Mouse (Mus musculus) heart, adult 2 months (tissue): ENCODE data around the gene P2rx3.

Experiments
- CTCF ChIP-seq: fragments of 200-600 bp; IDR thresholded peaks from 2 replicates; pipeline ENCODE4 v1.8.1; 2022; ENCODE audit warnings: antibody characterized with exemption, mild to moderate bottlenecking, moderate library complexity
- EP300 ChIP-seq: fragments of 200-500 bp; IDR thresholded peaks from 2 replicates; pipeline ENCODE4 v1.6.1; 2011; ENCODE audit warnings: low read depth, low read length, control low read depth; ENCODE audit not compliant: insufficient read depth
- POLR2A ChIP-seq: fragments of 200-500 bp; IDR thresholded peaks from 2 replicates; pipeline ENCODE4 v1.6.1; 2011; ENCODE audit warnings: mild to moderate bottlenecking, low read depth, low read length, control low read depth; ENCODE audit not compliant: insufficient read depth

DNA sequence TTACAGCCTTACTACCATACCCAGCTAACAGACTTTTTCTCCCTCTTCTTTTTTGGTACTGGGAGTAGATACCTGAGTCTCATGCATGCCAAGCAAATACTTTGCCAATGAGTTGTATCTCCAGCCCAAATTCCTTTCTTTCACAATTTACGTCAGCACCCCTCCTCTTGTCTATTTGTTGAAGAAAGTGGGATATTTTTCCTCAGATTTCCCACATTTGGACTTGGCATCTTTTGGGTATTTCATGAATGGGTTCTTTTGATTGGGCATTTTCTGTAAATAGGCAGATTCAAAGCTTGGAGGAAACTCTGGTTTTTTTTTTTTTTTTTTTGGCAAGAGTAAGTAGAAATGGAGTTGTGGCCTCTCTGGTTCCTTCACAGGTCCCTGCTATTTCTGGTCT is 85.0 kb downstream of the P2rx3 start:
- TF ChIP-seq EP300, result no peak
- no peak for TF ChIP-seq POLR2A
- no peak for TF ChIP-seq CTCF
